Mouse (Mus musculus) splenic B cell, adult 2 months (primary cell): ENCODE measurements at regions not wholly inside any gene's neighbourhood (a gene's known extent, or its start where the extent isn't known, plus 50 kb on each side); places are given as distances from the start of the nearest gene placed in this dataset.

Experiments
- DNase-seq: peaks from one replicate; pipeline ENCODE4 v3.0.0-alpha.2; 2011; ENCODE audit warnings: low read depth, low spot score
- H3K27me3 ChIP-seq: 2 replicates; pipeline ENCODE4 v1.6.1; 2012; ENCODE audit warnings: mild to moderate bottlenecking, low read length, moderate library complexity, mixed read lengths; ENCODE audit not compliant: control insufficient read depth, poor library complexity, insufficient read depth, severe bottlenecking
- H3K36me3 ChIP-seq: 2 replicates; pipeline ENCODE4 v1.6.1; 2012; ENCODE audit warnings: mild to moderate bottlenecking, low read length, moderate library complexity, mixed read lengths; ENCODE audit not compliant: control insufficient read depth, poor library complexity, insufficient read depth, severe bottlenecking

DNA sequence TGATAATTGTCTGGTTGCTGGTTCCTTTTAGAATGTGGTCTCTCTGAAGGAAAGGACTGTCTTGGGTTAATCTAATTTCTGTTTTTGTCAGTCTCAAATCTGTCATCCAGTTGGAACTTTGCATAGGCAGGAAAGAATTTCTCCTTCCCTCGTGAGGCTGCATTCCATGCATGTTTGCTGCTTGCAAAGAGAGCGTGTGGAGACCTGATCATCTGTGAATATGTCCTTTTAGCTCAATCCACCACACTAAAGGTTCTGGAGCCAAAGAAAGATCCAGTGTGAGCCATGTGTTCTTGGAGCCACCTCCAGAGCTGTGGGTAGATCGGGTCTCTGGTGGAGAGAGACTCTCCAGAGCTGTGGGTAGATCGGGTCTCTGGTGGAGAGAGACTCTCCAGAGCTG, 200.2 kb downstream of the Ttc32 start:
- Histone ChIP-seq H3K27me3 (no peaks in the 10 kb centered on the region), H3K36me3 (no peaks in the 10 kb centered on the region)
- DNase-seq, result no peak

DNA sequence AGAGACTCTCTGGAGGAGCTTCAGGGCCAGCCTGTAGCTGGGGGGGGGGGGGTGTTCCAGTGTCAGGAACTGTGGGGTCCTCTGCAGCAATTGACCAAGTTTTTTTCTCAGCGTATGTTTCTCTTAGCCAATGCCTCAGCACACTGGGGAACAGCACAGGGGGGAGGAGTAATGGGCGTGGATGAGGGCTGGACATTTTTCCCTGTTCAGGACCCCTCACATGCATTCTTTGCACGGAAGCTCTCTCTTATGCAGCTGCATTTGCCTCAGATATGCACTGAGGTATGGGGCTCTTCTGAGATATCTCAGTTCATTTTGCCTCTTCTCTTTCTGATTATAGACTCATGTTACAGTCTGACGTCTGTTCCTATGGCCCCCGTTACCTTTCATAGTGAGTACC, 200.8 kb downstream of the Ttc32 start:
- no peaks in the 10 kb centered on the region for H3K27me3 ChIP-seq
- DNase-seq, result no peak
- H3K36me3 ChIP-seq, result no peaks in the 10 kb centered on the region

DNA sequence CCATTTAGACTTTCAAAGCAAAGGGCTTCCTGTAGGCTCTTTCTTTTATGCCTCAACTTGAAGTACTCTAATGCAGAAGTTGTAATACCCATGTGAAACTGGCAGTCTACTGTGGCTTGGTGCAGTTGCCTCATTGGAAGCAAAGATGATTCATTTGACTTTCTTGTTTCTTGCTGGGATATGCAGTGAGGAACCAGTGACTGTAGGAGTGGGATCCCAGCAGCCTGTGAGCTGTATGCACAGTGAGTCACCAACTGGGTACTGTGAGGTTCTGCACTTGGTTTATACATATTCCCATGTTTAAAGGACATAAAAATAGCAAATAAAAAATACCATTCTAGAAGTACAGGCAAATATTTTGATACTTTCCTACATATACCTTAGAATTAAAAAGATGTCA, 202.6 kb downstream of the Ttc32 start:
- Histone ChIP-seq H3K36me3 (no peaks in the 10 kb centered on the region), H3K27me3 (no peaks in the 10 kb centered on the region)
- DNase-seq, result no peak

DNA sequence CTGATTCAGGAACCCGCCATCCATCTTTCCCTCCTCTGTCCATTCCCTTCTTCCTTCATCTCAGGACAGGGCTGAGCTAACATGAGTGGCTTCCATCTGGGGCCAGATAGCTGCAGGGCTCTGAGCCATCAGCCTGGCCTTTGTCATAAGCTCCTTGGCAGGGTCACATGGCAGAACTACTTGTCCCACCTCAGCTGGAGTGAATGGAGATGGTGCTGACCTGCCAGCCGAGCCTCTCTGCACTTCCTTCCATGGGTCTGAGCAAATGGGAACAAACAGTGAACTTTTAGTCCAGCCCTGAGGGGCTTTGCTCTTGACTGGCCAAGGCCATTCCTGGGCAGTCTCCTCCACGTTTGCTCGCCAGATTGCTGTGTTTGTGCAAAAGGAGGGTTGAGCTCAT, 206.1 kb downstream of the Ttc32 start:
- Histone ChIP-seq H3K27me3 (no peaks in the 10 kb centered on the region), H3K36me3 (no peaks in the 10 kb centered on the region)
- no peak for DNase-seq

DNA sequence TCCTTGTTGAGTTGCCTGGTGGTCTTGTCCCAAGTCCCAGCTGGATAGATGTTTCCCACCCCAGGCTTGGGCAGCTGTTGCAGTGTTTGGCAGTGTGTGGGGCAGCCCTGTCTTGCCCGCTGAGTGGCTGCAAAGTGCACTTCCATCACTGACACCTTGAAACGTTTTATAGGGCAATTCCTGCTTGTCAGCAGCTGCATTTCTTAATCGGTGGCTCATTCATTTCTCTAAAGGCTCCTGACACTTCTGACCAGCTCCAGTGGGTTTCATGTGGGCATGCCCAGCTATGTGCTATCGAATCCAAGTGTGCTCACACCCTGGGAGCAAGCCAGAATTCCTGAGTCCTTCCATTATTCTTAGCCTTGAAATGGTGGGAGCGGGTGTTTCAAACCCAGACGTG, 207.7 kb downstream of the Ttc32 start:
- DNase-seq, result no peak
- Histone ChIP-seq H3K36me3 (no peaks in the 10 kb centered on the region), H3K27me3 (no peaks in the 10 kb centered on the region)

DNA sequence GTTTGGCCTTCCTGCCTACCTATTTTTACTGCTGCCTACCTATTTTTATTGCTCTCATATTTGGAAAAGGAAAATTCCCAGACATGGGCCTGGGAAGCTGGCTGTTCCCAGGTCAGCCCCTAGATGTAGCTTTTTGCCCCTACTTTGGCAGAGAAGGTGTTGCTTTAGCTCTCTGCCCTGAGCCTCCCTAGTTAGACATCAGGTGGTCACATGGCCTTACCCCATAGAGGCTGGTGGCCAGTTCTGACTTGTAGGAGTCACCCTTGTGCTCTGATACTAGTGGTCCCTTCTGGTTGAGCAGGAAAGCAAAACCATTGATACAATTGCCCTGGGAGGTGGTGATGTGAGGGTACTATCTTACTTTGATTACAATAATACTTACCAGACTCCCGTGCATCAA, 208.2 kb downstream of the Ttc32 start:
- DNase-seq, result no peak
- no peaks in the 10 kb centered on the region for H3K27me3 ChIP-seq
- H3K36me3 ChIP-seq, result no peaks in the 10 kb centered on the region

DNA sequence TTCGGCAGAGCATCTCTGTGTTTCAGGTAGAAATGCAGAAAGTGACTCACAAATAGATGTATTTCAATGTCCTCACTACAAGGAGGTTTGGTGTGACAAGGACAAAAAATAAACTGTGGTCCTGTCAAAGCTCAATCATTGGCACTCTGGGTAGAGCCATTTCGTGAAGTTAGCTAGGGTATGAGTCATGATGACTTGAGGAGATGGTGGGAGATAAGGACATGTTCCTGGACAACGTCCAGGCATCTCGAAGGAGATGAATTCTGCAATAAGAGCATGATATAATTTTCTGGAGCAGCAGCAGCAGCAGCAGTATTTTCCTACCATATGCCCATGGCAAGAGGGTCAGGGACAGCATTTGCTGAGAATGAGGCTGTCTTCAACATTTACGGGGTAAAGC, 217.7 kb downstream of the Ttc32 start:
- no peaks in the 10 kb centered on the region for H3K27me3 ChIP-seq
- DNase-seq, result no peak

DNA sequence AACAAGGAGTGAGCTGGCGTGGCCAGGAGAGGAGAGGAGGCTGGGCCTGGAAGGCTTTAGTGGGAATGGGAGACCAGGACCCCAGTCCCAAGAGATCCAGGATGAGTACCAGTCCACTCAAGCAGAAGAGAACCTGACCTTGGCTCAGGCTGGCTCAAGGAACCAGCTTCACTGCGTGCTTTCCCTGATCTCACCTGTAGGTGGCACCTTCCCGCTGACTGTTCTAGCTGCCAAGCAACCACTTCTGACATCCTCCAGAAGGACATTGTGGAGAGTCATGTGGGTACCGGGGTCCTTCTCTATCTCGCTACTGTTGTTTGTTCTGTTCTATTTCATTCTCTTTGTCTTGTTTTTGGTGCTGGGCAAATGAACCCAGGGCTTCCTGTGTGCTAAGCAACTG, 222.0 kb downstream of the Ttc32 start:
- H3K36me3 ChIP-seq, result no peaks in the 10 kb centered on the region
- no peaks in the 10 kb centered on the region for H3K27me3 ChIP-seq
- peak; percentile 1 for DNase-seq

More for the DNA sequence above, 217.7 kb downstream of the Ttc32 start:
- no peaks in the 10 kb centered on the region for H3K36me3 ChIP-seq

DNA sequence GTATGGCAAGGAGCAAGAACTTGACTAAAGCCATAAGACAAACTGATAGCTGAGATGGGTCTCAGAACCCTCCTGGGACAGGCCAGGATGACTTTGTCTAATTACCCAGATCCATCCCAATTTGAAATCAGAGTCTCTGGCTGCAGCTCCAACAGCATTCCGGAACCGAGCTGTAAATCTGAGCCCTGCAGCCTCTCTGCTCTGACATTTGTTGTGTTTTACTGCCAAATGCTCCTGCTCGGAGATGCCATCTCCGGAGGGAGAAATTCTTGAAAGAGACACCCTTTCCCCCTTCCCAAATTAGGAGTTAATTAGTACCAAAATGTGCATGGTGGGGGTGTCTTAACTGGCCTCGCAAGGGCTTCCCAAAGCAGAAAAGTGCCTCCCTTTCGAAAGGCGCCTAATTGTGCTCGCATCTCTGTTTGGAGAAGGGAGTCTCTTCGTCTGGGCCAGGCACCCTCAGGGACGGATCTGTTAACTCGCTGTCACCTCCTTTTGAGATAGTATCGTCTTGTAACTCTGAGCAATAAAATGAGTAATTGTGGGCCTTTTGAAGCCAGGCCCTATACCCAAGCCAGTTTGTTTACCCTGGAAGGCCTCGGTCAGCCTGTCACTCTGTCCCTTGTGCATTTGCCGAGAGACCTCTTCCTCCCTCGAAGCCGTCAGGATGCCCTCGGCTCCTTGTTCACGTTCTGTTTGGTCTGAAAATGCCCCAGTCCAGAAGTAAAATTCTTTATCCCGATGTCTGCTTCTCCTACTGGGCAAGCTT, 223.7 kb downstream of the Ttc32 start:
- Histone ChIP-seq H3K36me3 (no peaks in the 10 kb centered on the region), H3K27me3 (no peaks in the 10 kb centered on the region)
- no peak for DNase-seq

DNA sequence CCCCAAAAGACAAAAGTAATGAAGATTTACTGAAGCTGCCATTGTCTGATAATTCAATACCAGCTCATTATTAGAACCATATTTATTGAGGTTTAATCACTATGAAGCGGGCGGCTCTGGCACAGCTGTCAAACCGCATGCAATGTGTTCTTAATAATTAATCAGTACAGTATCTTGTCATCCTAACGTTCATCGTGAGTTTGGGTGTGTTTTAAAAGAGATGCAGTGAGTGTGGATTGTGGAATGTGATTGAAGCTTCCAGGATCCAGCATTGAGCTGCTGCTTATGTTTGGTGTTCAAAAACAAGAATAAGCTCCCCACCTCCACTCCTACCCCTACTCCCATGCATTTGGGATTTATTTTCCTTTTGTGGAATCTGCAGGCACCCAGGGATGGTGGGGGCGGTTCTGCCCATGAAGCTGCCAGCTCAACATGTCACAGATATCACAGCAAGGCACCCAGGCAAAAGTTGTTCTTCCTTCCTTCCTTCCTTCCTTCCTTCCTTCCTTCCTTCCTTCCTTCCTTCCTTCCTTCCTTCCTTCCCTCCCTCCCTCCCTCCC, 224.6 kb downstream of the Ttc32 start:
- no peak for DNase-seq
- no peaks in the 10 kb centered on the region for H3K27me3 ChIP-seq

DNA sequence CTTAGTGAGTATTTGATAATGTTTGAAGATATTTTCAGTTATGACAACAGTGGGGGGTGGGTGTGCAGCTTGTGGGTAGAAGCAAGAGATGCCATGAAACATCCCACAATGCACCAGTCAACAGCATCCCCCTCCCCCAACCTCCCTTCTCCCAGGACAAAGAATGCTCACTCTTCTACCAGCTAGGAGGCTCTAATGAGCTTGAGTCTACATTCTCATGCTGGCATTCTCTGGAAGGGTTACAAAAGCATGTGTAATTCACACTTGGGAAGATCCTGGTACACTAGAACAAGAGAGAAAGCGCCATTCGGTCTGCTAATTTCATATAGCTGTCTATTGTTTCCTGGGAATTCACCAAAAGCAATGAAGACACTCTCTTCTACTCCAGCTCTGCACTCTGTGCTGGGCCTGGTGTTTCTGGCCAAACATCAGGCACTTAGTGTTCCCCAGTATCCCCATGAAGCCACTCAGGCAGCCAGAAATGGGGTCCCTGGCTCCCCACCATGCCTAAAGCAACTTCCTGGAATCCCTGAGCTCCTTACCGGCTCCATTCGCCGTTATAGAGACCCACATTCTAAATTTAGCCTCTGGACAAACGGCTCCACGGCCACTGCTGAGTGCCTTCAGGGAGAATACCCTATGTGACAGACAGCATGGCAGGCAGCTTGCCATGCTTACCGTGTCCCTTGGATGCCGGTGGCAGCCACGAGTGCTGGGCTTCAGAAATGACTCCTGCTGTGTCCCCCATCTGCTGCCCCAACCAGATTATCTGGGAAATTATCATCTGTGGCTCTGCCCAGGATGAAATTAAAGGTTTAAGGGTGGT, 226.1 kb downstream of the Ttc32 start:
- DNase-seq, result no peak
- H3K27me3 ChIP-seq, result no peaks in the 10 kb centered on the region
- no peaks in the 10 kb centered on the region for H3K36me3 ChIP-seq

More for the DNA sequence above, 224.6 kb downstream of the Ttc32 start:
- H3K36me3 ChIP-seq, result no peaks in the 10 kb centered on the region

DNA sequence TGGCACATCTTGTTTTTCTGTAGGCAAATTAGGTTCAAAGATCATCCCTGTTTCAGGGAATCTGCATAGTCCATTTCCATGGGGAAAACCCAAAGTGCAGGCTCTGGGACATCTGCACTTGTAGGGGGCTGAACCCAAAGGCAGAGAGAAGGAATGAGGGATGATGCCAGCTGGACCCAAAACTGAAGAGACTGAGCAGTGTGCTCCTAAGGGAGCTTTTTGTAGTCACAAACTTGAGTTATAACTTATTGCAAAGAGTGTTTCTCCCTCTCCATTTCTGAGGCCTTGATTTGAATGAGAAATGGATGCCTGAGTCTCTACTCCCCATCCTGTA, 226.7 kb downstream of the Ttc32 start:
- no peaks in the 10 kb centered on the region for H3K36me3 ChIP-seq
- no peak for DNase-seq
- H3K27me3 ChIP-seq, result no peaks in the 10 kb centered on the region

DNA sequence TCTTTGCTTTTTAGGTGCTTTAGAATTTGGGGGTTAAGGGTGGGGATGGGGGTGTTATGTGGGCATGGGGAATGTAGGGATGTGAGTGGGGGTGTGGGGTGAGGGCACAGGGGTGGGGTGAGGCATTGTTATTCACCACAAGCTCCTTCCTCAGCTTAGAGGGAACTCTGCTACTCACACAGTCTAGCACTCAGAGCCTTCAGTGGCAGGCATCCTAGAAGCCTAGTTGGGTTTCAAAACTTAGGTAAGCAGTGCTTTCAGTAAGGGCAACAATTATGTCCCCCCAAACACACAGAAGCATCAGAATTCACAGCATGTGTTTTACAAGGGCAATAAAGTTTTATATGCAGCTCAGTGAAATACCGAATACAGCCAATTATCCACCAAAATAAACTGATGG, 228.4 kb downstream of the Ttc32 start:
- H3K36me3 ChIP-seq, result no peaks in the 10 kb centered on the region
- DNase-seq, result no peak
- no peaks in the 10 kb centered on the region for H3K27me3 ChIP-seq

DNA sequence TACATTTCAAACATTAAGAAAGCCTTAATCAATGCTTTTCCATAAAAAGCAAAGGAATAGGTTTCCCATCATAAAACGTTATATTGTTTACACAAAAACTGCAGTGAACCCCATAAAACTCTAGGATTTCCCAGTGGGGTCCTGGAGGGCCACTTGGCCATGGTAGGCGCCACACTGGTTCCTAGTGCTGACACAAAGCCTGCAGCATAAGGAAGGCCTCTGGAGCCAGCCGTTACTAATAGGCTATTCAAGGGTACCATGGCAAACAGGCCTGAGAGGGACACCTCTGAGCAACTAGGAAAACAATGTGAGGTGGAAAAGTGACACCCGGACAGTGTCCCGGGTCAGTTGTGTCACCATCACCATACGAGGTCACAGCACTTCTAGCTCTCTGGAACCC, 231.9 kb downstream of the Ttc32 start:
- DNase-seq, result no peak
- H3K36me3 ChIP-seq, result no peaks in the 10 kb centered on the region
- H3K27me3 ChIP-seq, result no peaks in the 10 kb centered on the region

DNA sequence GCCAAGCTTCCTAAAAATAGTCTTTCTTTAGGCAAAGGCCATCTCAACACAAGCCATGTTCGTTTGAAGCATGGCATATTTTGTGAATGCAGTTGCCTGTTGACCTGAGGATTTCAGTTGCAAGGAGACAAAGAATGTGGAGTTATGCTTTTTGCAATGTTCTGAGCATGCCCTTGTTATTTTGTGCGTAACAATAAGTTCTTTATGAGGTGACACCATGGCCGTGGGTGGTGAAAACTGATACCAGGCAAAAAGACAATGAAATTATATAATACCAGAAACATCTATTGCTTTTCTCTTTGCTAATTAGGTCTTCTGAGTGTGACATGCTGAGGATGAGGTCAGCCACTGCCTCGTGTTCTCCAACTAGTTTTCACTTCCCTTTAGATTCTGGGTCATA, 236.4 kb downstream of the Ttc32 start:
- no peaks in the 10 kb centered on the region for H3K36me3 ChIP-seq
- no peak for DNase-seq
- no peaks in the 10 kb centered on the region for H3K27me3 ChIP-seq
